Mouse (Mus musculus) MEL (cell line): ENCODE data around the gene Abcb10. TPM values are rescaled to one million over a fixed set of nuclear protein-coding genes. Genes with fewer than 3 reads are reported as not detected.

Source experiments
- DNase-seq: peaks from one replicate; pipeline ENCODE4 v3.0.0; 2011; ENCODE audit warnings: low read depth, low spot score
- H3K27ac ChIP-seq: 2 replicates; pipeline ENCODE4 v1.5.1; 2012; ENCODE audit warnings: low read depth, mild to moderate bottlenecking, control low read depth, low read length, moderate library complexity; ENCODE audit not compliant: control insufficient read depth
- H3K27me3 ChIP-seq, 2 experiments: fragments of 150-350 bp in 1 of 2; sonication (generic) in 1 of 2; 2 replicates each; pipeline ENCODE4 v1.6.1; 2012; ENCODE audit warnings: low read length in 2 of 2, mild to moderate bottlenecking in 2 of 2, improper control_type of control experiment in 1 of 2, moderate library complexity in 1 of 2; ENCODE audit not compliant: insufficient read depth in 2 of 2, control insufficient read depth in 1 of 2
- H3K36me3 ChIP-seq, 2 experiments: 2 replicates each; pipeline ENCODE4 v1.6.1; 2012 to 2014; ENCODE audit warnings: low read length in 2 of 2, improper control_type of control experiment in 1 of 2, inconsistent platforms in 1 of 2, mild to moderate bottlenecking in 1 of 2; ENCODE audit not compliant: insufficient read depth in 2 of 2, control insufficient read depth in 1 of 2
- H3K4me1 ChIP-seq, 2 experiments: fragments of 150-350 bp in 1 of 2; sonication (generic) in 1 of 2; 2 replicates each; pipeline ENCODE4 v1.6.1; 2012; ENCODE audit warnings: low read length in 2 of 2, improper control_type of control experiment in 1 of 2, mild to moderate bottlenecking in 1 of 2; ENCODE audit not compliant: insufficient read depth in 2 of 2, control insufficient read depth in 1 of 2
- H3K4me3 ChIP-seq, 2 experiments: fragments of 150-350 bp in 1 of 2; sonication (generic) in 1 of 2; 2 replicates each; pipeline ENCODE4 v1.5.1; 2012; ENCODE audit warnings: low read depth in 2 of 2, low read length in 2 of 2, mild to moderate bottlenecking in 2 of 2, moderate library complexity in 2 of 2, control low read depth in 1 of 2, improper control_type of control experiment in 1 of 2; ENCODE audit not compliant: control insufficient read depth in 1 of 2, insufficient read depth in 1 of 2
- H3K79me2 ChIP-seq: 2 replicates; pipeline ENCODE4 v1.6.1; 2012; ENCODE audit warnings: mild to moderate bottlenecking, low read length, moderate library complexity; ENCODE audit not compliant: control insufficient read depth, poor library complexity, insufficient read depth
- H3K9ac ChIP-seq: 2 replicates; pipeline ENCODE4 v1.6.1; 2012; ENCODE audit warnings: low read depth, mild to moderate bottlenecking, control low read depth, low read length, moderate library complexity; ENCODE audit not compliant: control insufficient read depth, poor library complexity, severe bottlenecking
- H3K9me3 ChIP-seq: fragments of 150-350 bp; sonication (generic); replicated peaks from 2 replicates; pipeline ENCODE4 v1.6.1; 2012; ENCODE audit warnings: mild to moderate bottlenecking, low read length, improper control_type of control experiment, moderate library complexity; ENCODE audit not compliant: insufficient read depth
- BHLHE40 ChIP-seq: IDR thresholded peaks from 2 replicates; pipeline ENCODE4 v1.6.1; 2012; ENCODE audit warnings: low read depth, mild to moderate bottlenecking, inconsistent platforms, low read length, improper control_type of control experiment, borderline replicate concordance
- CHD1 ChIP-seq: IDR thresholded peaks from 2 replicates; pipeline ENCODE4 v1.6.1; 2012; ENCODE audit warnings: low read depth, mild to moderate bottlenecking, inconsistent platforms, low read length, improper control_type of control experiment
- CHD2 ChIP-seq: IDR thresholded peaks from 2 replicates; pipeline ENCODE4 v1.6.1; 2011; ENCODE audit warnings: low read length, improper control_type of control experiment
- ELF1 ChIP-seq: IDR thresholded peaks from 2 replicates; pipeline ENCODE4 v1.6.1; 2014; ENCODE audit warnings: low read depth, mild to moderate bottlenecking, inconsistent platforms, low read length, improper control_type of control experiment, moderate library complexity
- EP300 ChIP-seq, 2 experiments: IDR thresholded peaks; 2 replicates each; pipeline ENCODE4 v1.6.1; 2011; ENCODE audit warnings: improper control_type of control experiment in 2 of 2, low read length in 2 of 2, low read depth in 1 of 2, mild to moderate bottlenecking in 1 of 2
- ETS1 ChIP-seq: IDR thresholded peaks from 2 replicates; pipeline ENCODE4 v1.6.1; 2012; ENCODE audit warnings: low read depth, mild to moderate bottlenecking, inconsistent platforms, low read length, improper control_type of control experiment, moderate library complexity
- GABPA ChIP-seq: IDR thresholded peaks from 2 replicates; pipeline ENCODE4 v1.6.1; 2012; ENCODE audit warnings: low read depth, mild to moderate bottlenecking, inconsistent platforms, low read length, improper control_type of control experiment, moderate library complexity
- GATA1 ChIP-seq: IDR thresholded peaks from 2 replicates; pipeline ENCODE4 v1.6.1; 2011; ENCODE audit warnings: low read depth, low read length, improper control_type of control experiment
- HCFC1 ChIP-seq: IDR thresholded peaks from 2 replicates; pipeline ENCODE4 v1.6.1; 2012; ENCODE audit warnings: low read depth, mild to moderate bottlenecking, inconsistent platforms, low read length, improper control_type of control experiment, moderate library complexity
- JUND ChIP-seq: IDR thresholded peaks from 2 replicates; pipeline ENCODE4 v1.6.1; 2011; ENCODE audit warnings: low read depth, mild to moderate bottlenecking, improper control_type of control experiment, low read length
- KAT2A ChIP-seq: conservative IDR thresholded peaks from 2 replicates; pipeline ENCODE4 v1.6.1; 2012; ENCODE audit warnings: low read depth, low read length, improper control_type of control experiment, inconsistent platforms
- MAX ChIP-seq: IDR thresholded peaks from 2 replicates; pipeline ENCODE4 v1.6.1; 2011; ENCODE audit warnings: low read length, improper control_type of control experiment
- MEF2A ChIP-seq: IDR thresholded peaks from 2 replicates; pipeline ENCODE4 v1.6.1; 2014; ENCODE audit warnings: low read depth, mild to moderate bottlenecking, inconsistent platforms, low read length, improper control_type of control experiment; ENCODE audit not compliant: poor library complexity, insufficient replicate concordance, severe bottlenecking; ENCODE audit errors: extremely low read depth
- MXI1 ChIP-seq: IDR thresholded peaks from 2 replicates; pipeline ENCODE4 v1.6.1; 2011; ENCODE audit warnings: mild to moderate bottlenecking, low read depth, low read length, improper control_type of control experiment
- MYB ChIP-seq: IDR thresholded peaks from 2 replicates; pipeline ENCODE4 v1.6.1; 2011; ENCODE audit warnings: mild to moderate bottlenecking, low read depth, low read length, improper control_type of control experiment
- MYC ChIP-seq: IDR thresholded peaks from 2 replicates; pipeline ENCODE4 v1.6.1; 2011; ENCODE audit warnings: low read depth, mild to moderate bottlenecking, low read length, improper control_type of control experiment, moderate library complexity
- NELFE ChIP-seq: IDR thresholded peaks from 2 replicates; pipeline ENCODE4 v1.6.1; 2011; ENCODE audit warnings: low read depth, low read length, improper control_type of control experiment
- NRF1 ChIP-seq: IDR thresholded peaks from 2 replicates; pipeline ENCODE4 v1.6.1; 2014; ENCODE audit warnings: low read depth, mild to moderate bottlenecking, inconsistent platforms, low read length, improper control_type of control experiment, moderate library complexity; ENCODE audit not compliant: poor library complexity, insufficient read depth, severe bottlenecking
- POLR2A ChIP-seq, 2 experiments: IDR thresholded peaks; 2 replicates each; pipeline ENCODE4 v1.6.1; 2011 to 2012; ENCODE audit warnings: low read length in 2 of 2, mild to moderate bottlenecking in 2 of 2, control low read depth in 1 of 2, improper control_type of control experiment in 1 of 2, low read depth in 1 of 2, moderate library complexity in 1 of 2; ENCODE audit not compliant: control insufficient read depth in 1 of 2, insufficient read depth in 1 of 2, poor library complexity in 1 of 2
- POLR2AphosphoS2 ChIP-seq: IDR thresholded peaks from 2 replicates; pipeline ENCODE4 v1.6.1; 2011; ENCODE audit warnings: low read length, improper control_type of control experiment
- POLR2AphosphoS5 ChIP-seq: IDR thresholded peaks from 2 replicates; pipeline ENCODE4 v1.6.1; 2012; ENCODE audit warnings: low read depth, borderline replicate concordance, mild to moderate bottlenecking, inconsistent platforms, low read length, moderate library complexity, mixed read lengths
- RAD21 ChIP-seq: IDR thresholded peaks from 2 replicates; pipeline ENCODE4 v1.6.1; 2011; ENCODE audit warnings: mild to moderate bottlenecking, low read depth, low read length, improper control_type of control experiment
- RCOR1 ChIP-seq: IDR thresholded peaks from 2 replicates; pipeline ENCODE4 v1.6.1; 2012; ENCODE audit warnings: low read depth, mild to moderate bottlenecking, inconsistent platforms, low read length, improper control_type of control experiment
- UBTF ChIP-seq: IDR thresholded peaks from 2 replicates; pipeline ENCODE4 v1.6.1; 2012; ENCODE audit warnings: low read depth, mild to moderate bottlenecking, inconsistent platforms, low read length, improper control_type of control experiment, moderate library complexity, borderline replicate concordance; ENCODE audit not compliant: insufficient read depth
- USF1 ChIP-seq: IDR thresholded peaks from 2 replicates; pipeline ENCODE4 v1.6.1; 2014; ENCODE audit warnings: low read depth, mild to moderate bottlenecking, inconsistent platforms, low read length, improper control_type of control experiment, moderate library complexity
- USF2 ChIP-seq, 2 experiments: IDR thresholded peaks; 2 replicates each; pipeline ENCODE4 v1.6.1; 2011 to 2012; ENCODE audit warnings: improper control_type of control experiment in 2 of 2, low read length in 2 of 2, borderline replicate concordance in 1 of 2, inconsistent platforms in 1 of 2, low read depth in 1 of 2, mild to moderate bottlenecking in 1 of 2; ENCODE audit not compliant: insufficient read depth in 1 of 2
- ZMIZ1 ChIP-seq: IDR thresholded peaks from 2 replicates; pipeline ENCODE4 v1.6.1; 2012; ENCODE audit warnings: low read depth, mild to moderate bottlenecking, inconsistent platforms, low read length, improper control_type of control experiment, moderate library complexity
- ZNF384 ChIP-seq: IDR thresholded peaks from 2 replicates; pipeline ENCODE4 v1.6.1; 2012; ENCODE audit warnings: low read depth, mild to moderate bottlenecking, inconsistent platforms, low read length, improper control_type of control experiment
- polyA plus RNA-seq, 2 experiments: library from polyadenylated mRNA; stranded (reverse) in 1 of 2; unstranded in 1 of 2; fragments of >175 nt in 1 of 2; fragments of >200 nt in 1 of 2; gene quantifications; 2 replicates each; pipeline versions ENCODE4 v1.2.1 to v1.2.4; 2012; ENCODE audit warnings: low replicate concordance in 2 of 2, low read depth in 1 of 2; ENCODE audit not compliant: insufficient read length in 2 of 2, insufficient read depth in 1 of 2, missing spikeins in 1 of 2
- total RNA-seq: library from RNA; depleted of rRNA; stranded (reverse); fragments of 300-350 nt; gene quantifications from 2 replicates; pipeline ENCODE4 v1.2.3, GENCODE M21; 2012

Gene Abcb10
- total and polyA plus RNA-seq, 3 experiments, result 32.6 to 37.8 (median 33.7) TPM

- peaks cover 3 to 4% of the 10 kb centered on the region in 2 experiments; a peak in 3 of 4 replicates for H3K36me3 ChIP-seq
- TF ChIP-seq KAT2A (no peak), ZNF384 (no peak), BHLHE40 (no peak), UBTF (no peak), HCFC1 (no peak), USF1 (no peak), CHD1 (0 out of 2 replicates have a peak, but pooled peaks have one; percentile 32), MXI1 (no peak)
- H3K4me3 ChIP-seq, result peak overlapping the region; percentile 83 to 85
- H3K79me2 ChIP-seq, result peaks cover 16% of the 10 kb centered on the region
- H3K27me3 ChIP-seq, result no peaks in the 10 kb centered on the region
- H3K4me1 ChIP-seq, result peaks cover 3% of the 10 kb centered on the region in 2 experiments; a peak in 1 of 4 replicates
- DNase-seq, result no peak
- H3K27ac ChIP-seq, result peak overlapping the region; percentile 60
- peak overlapping the region; percentile 89 for H3K9ac ChIP-seq
- H3K9me3 ChIP-seq, result no peaks in the 10 kb centered on the region
These were observed 33.3 kb downstream of the Abcb10 start for GRCm38 (mm10) chr8:123949686-123949986.

- H3K36me3 ChIP-seq, result peaks cover 3 to 4% of the 10 kb centered on the region in 2 experiments; a peak in 3 of 4 replicates
- peak; percentile 99 for DNase-seq
- TF ChIP-seq MXI1, result peak; percentile 98
- no peak for TF ChIP-seq MYB
- TF ChIP-seq ZMIZ1, result peak; percentile 22; the same call in 1 of the 2 replicates
- no peak for TF ChIP-seq EP300 (IDR thresholded peaks at IDR 0.05; ENCODE audit: low read depth in 1 of 2, low read length in 2 of 2)
- no peak for TF ChIP-seq JUND
- no peak for TF ChIP-seq RCOR1
- TF ChIP-seq MAX, result peak; percentile 52; the same call in 1 of the 2 replicates
- TF ChIP-seq RAD21, result no peak
- no peak for TF ChIP-seq CHD1
- no peak for TF ChIP-seq MEF2A
- no peak for TF ChIP-seq USF2 (IDR thresholded peaks at IDR 0.05; ENCODE audit: borderline replicate concordance in 1 of 2, insufficient read depth in 1 of 2, low read depth in 1 of 2, low read length in 2 of 2)
- peak; percentile 83 for TF ChIP-seq NELFE
- TF ChIP-seq MYC, result peak; percentile 73; the same call in 1 of the 2 replicates
- TF ChIP-seq GABPA, result no peak
- TF ChIP-seq POLR2A (IDR thresholded peaks at IDR 0.05; ENCODE audit: control insufficient read depth in 1 of 2, insufficient read depth in 1 of 2, low read depth in 1 of 2, low read length in 2 of 2, poor library complexity in 1 of 2), result peak; percentile 61 to 87
- TF ChIP-seq POLR2AphosphoS2, result no peak
- TF ChIP-seq UBTF, result no peak
- TF ChIP-seq CHD2, result peak; percentile 62; the same call in 1 of the 2 replicates
- peak; percentile 78 for TF ChIP-seq KAT2A
- TF ChIP-seq GATA1, result no peak
- peak; percentile 83 for TF ChIP-seq ELF1
- no peak for TF ChIP-seq NRF1
- no peak for TF ChIP-seq POLR2AphosphoS5
- no peak; the same call in 1 of the 2 replicates for TF ChIP-seq ETS1
- TF ChIP-seq ZNF384, result no peak
These were observed 33.8 kb downstream of the Abcb10 start, which contains the start of gene Nup133 for GRCm38 (mm10) chr8:123948942-123949685. Nup133 (minus strand) TSS chr8:123949265.

More at GRCm38 (mm10) chr8:123948942-123949685, 33.8 kb downstream of the Abcb10 start, which contains the start of gene Nup133:
- Histone ChIP-seq H3K79me2 (peaks cover 17% of the 10 kb centered on the region), H3K27ac (peak within 1 kb of the TSS; percentile 60), H3K9ac (peak within 1 kb of the TSS; percentile 89), H3K4me1 (peaks cover 3% of the 10 kb centered on the region in 2 experiments; a peak in 1 of 4 replicates), H3K4me3 (peak within 1 kb of the TSS; percentile 83 to 85), H3K9me3 (no peaks in the 10 kb centered on the region), H3K27me3 (no peaks in the 10 kb centered on the region)
